Mouse (Mus musculus) testis, adult 2 months (tissue): Measurements from ENCODE around the gene Slc25a48.

ENCODE experiments used
- CTCF ChIP-seq: fragments of 200-500 bp; IDR thresholded peaks from 2 replicates; pipeline ENCODE4 v1.5.1; 2012; ENCODE audit warnings: low read depth, mild to moderate bottlenecking, inconsistent platforms, low read length, moderate library complexity; ENCODE audit not compliant: control insufficient read depth, insufficient read depth, insufficient replicate concordance
- POLR2A ChIP-seq: fragments of 200-500 bp; IDR thresholded peaks from 2 replicates; pipeline ENCODE4 v1.6.1; 2012; ENCODE audit warnings: low read depth, mild to moderate bottlenecking, inconsistent platforms, low read length, moderate library complexity; ENCODE audit not compliant: control insufficient read depth

GRCm38 (mm10) chr13:56477271-56477670 is 39.1 kb downstream of the Slc25a48 start:
- TF ChIP-seq CTCF (no peak), POLR2A (no peak)
